Mouse (Mus musculus) G1E (cell line): ENCODE results near the gene Srpk2.

Source experiments
- CTCF ChIP-seq: IDR thresholded peaks from 2 replicates; pipeline ENCODE4 v1.5.1; 2012; ENCODE audit warnings: low read depth, low read length, inconsistent platforms, mixed read lengths
- GATA1 ChIP-seq: IDR thresholded peaks from 2 replicates; pipeline ENCODE4 v1.6.1; 2012; ENCODE audit warnings: borderline replicate concordance, low read length, inconsistent platforms, mixed read lengths
- GATA2 ChIP-seq: IDR thresholded peaks from 2 replicates; pipeline ENCODE4 v1.6.1; 2012; ENCODE audit warnings: low read depth, low read length, inconsistent platforms, borderline replicate concordance
- TAL1 ChIP-seq: conservative IDR thresholded peaks from 2 replicates; pipeline ENCODE4 v1.6.1; 2012; ENCODE audit warnings: low read depth, low read length, inconsistent platforms, mixed read lengths

DNA sequence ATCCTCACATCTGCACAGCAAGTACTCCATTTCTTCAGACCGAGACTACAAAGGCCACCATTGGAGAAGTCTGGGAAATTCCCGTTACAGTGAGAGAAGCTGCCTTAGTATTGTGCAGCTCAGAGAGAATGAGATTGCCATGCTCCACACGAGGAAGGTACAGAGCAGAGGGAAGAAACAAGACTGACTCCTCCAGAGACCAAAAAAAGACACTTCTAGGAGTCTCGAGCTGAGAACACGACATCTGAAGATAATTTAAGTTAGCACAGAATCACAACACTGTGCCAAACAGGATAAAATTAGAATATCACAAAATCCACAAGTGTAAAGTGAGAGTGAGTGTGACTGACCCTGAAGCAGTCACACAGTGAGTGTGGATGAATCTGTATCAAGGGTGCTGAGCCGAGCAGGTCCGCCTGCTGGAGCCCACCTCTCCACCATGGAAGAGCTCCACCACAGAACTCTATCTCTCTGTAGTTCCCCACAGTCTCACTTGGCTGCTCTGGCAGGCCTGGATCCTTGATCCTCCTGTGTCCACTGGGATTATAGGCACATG, 152.8 kb downstream of the Srpk2 start:
- TF ChIP-seq GATA1: no peak
- no peak for TF ChIP-seq CTCF
- no peak for TF ChIP-seq TAL1
- no peak for TF ChIP-seq GATA2
